Mouse (Mus musculus) thymus, postnatal 4 days (tissue): ENCODE measurements at regions not wholly inside any gene's neighbourhood (a gene's known extent, or its start where the extent isn't known, plus 50 kb on each side); places are given as distances from the start of the nearest gene placed in this dataset.

Experiments
- DNase-seq: peaks from one replicate; pipeline ENCODE4 v3.0.0; 2021

DNA sequence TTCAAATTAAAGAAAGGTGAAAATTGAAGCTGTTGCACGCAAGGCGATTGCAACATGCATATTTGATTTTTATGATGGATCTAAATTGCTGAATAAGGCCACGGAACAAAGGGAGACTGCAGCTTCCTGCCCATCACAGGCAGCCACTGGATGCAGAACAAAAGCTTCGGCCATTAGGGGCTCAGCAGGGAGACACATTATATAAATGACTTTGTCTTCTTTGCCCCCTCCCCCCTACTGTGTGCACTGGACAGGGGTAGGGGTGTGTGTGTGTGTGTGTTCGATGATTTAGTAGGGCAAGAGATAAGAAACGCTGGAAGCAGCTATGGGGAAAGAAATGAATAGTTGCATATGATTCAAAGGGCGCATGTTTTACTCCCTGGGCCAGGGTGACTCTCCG lies 481.2 kb upstream of the Pmfbp1 start:
- no peak for DNase-seq

DNA sequence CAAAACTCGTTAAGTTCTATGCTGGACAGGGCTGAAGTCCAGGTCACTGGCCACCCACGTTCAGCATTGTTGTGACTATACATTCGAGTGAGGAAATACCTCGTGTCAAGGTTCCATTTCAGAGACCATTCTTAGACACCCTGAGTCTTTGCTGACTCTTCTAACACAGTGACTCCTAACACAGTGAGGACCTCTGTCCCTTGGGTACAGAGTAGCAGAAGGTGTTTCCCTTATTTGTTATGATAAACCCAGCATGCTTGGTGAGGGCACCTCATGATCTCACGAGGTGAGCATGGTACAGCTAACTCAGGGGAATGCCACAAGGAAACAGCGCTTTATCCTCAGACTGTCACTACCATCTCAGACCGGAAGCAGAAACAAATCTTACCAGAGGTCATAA lies 480.2 kb upstream of the Pmfbp1 start:
- DNase-seq, result no peak

DNA sequence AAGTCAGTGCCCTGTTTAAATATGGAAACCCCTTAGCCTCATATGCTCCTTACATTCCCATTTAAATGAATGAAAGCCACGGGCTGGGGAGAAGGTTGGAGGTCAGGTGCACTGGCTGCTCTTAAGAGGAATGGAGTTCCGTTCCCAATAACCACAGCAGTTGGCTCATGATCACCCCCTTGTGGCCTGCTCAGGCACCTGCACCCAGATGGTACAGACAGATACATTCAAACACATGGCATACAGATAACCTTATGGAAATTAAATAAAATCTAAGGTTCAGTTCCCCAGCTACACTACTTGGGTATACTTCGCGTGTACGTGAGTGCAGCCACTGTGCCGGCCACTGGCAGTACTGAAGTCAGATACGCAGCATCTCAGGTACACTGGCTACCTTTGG lies 479.1 kb upstream of the Pmfbp1 start:
- peak; percentile 88 for DNase-seq

DNA sequence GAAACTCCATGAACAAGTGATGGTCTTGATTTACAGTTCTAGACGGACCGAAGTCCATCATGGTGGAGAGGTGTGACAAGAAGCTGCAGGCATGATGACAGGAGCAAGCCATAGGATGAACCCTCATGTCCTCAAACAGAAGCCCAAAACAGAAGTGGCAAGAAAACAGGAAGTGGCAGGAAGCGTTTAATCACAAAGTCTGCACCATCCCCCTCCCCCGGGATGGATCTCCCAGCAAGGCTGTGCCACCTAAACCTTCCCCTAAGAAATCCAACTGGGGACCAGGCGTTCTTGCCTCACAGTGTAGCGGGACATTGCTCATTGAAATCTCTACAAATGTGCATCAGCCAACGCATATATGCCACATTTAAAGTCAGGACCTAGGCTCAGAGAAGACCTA lies 474.3 kb upstream of the Pmfbp1 start:
- peak; percentile 32 for DNase-seq

DNA sequence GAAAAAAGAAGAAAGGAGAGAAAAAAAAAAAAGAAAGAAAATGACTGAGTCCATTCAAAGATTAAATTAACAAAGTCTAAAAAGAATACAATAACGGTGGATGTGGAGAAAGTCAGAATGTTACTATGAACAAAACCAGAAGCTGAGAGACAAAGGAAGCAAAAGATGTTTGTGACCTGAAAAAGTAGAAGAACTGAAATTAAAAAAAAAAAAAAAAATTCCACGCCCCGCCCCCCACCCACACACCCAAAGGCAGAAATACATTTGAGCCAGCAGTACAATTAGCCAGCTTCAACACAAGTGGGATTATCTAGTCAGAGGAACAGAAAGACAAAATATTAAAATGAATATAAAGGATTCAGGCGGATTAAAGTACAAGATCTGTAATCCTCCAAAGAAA lies 473.7 kb upstream of the Pmfbp1 start:
- no peak for DNase-seq

DNA sequence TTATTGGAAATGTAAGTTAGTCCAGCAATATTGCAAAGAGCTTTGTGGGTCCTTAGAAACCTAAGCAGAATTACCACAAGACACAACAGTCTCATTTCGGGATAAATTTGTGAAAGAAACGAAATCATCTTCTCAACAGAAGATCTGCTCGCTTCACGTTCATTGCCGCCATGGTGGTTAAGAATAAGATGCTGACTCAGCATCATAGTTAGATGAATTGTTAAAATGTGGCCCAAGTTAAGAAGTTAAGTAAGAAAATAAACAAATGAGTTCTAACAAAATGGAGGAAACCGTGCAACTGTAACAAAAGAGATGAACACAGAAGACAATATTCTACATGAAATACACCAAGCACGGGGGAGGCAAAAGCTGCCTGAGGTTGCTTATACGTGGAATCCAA lies 465.9 kb upstream of the Pmfbp1 start:
- DNase-seq, result no peak

DNA sequence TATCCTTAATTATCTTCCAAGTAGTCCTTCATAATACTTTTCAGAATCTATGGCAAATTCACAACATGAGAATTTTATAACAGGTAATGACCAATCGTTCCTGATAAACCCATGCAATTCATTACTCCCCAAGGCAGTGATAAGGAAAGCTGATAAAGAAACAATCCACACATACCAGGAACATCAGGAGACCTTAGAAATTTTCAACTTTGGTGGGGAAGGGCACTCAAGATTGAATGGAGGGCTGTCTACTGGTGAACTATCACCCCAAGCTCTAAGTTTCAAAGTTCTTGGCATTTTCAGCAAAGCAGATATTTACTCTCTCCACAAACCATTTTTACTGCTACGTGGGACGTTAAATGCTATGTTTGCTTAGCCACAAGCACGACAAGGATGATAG lies 440.2 kb upstream of the Pmfbp1 start:
- DNase-seq, result no peak

DNA sequence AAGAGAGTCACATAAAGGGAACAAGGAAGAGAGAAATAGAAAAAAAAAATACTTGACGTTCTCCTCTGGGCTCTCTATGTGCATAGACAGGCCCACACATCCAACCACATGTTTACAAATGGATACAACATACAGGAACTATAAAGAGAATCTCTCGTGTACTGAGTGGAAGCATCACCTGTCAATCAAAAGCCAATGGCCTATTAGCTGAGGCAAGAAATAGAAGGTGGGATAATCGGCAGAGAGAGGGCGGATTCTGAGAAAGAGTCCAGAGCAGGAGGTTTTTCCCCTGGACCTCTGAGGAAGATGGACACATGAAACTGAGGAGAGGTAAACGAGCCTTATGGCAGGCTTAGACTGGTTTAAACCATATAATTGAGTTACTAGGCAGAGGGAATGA lies 434.7 kb upstream of the Pmfbp1 start:
- DNase-seq, result no peak

DNA sequence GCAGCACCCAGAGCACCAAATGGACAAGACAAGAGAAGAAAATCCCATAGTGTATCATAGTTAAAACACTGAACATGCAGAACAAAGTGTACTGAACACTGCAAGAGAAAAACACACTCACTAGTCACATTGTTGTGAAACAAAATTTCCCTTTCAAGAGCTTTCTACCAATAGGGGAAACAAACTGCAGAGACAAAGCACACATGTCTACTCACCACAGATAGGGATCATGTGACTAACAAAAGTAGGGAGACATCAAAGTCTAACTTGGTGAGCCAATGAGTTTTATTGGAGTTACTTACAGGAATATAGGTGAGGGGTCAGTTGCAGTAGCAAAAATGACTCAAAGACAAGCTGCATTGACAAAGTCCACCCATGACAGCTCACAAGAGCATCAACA lies 431.5 kb upstream of the Pmfbp1 start:
- no peak for DNase-seq

DNA sequence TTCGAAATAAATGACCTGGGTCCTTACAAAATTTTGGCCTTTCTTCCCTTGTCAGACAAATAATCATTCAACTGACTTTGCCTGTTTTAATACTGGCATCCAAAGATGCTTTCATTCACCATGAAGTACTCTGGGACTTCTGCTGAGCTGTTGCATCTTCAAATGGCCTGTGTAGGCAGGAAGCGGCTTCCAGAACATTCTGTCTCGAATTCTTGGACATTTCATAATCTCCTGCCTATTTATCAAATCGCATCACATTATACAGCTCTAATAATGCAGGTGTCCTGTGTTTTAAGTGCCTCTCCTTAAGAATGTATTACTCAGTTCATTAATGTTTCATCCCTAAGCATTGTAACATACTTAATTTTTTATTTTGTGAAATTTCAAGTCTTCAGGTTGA lies 420.1 kb upstream of the Pmfbp1 start:
- DNase-seq, result no peak

DNA sequence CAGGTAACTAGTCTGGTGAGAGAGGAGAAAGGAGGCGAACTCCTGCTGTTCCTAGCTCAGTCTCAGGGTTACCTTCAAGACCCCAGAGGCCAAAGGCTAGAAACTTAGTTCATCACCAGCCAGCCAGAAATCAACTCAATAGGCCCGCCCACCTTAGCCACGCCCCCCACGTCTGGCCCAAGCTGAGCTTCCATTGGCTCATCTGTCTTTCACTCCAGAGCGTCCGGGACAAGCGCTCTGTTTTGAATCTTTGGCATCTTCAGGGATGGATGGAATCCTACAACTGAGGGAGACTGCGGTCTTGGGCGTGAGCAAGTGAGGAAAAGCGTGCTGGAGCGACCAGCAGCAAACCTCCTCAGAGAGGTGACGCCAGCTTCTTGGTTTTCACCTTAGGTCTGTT lies 418.8 kb upstream of the Pmfbp1 start:
- DNase-seq, result peak; percentile 28

DNA sequence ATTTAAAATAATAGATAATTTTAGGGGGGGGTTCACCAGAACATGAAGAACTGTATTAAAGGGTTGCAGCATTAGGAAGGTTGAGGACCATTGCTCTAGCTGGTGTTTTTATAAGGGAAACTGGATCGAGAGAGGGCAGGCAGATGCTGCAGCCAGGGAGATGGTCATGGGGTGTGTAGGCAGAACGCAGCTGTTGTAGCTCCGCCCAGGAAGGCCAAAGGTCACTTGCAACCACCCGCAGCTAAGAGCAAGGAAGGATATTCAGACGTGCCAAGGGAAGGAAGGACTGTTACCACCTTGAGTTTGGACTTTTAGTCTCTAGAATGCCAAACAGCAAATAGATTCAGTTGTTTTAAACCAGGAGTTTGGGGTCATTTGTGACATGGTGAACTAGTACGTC lies 414.6 kb upstream of the Pmfbp1 start:
- no peak for DNase-seq

DNA sequence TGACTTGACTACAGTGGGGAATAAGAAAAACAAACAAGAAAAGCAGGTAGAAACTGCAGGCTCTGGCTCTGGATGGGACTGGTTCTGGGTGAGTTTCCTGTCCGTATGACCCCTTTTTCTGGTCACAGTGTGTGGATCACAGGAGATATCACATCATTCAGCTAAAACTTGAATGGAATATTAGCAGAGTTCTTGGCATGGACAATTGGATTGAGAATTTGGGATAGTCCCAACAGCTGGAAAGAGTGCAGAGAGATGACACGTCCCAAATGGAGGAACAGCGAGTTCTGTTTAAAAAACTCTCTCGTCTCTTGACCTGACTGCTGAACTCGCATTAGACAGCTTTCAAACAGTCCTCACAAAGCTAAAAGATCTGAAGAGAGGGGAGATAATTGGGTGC lies 412.5 kb upstream of the Pmfbp1 start:
- no peak for DNase-seq

DNA sequence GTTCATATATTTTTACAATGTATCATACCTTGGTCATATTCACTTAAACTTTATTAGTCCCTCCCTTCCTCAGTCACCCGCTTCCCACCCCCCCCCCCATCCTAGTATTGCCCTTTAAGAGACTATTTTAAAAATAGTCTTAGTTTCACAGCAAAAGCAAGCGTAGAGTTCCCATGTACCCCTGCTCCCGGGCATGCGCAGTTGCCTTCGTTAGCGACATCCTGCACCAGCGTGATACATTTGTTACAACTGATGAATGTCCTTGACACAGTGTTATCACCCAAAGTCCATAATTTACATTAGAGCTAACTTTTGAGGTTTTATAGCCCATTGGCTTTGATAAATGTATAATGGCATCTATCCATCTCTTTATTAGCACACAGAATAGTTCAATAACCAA lies 408.7 kb upstream of the Pmfbp1 start:
- DNase-seq, result no peak

DNA sequence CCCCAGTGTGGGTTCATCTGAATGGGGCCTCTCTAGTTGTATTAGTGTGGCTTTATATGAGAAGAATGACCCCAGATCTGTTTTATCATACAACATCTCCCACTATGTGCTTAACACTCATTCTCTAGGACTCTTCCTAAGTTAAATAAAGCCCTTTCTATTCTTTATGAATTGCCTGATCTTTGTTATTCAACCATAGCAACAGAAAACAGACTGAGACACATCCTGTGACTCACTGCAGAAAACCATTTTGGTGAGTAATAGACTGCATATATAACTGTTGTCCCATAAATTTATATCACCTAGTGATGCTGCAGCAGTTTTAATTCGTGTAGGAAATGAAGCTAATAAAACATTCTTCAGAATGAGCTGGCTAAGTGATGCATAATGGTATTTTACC lies 406.0 kb upstream of the Pmfbp1 start:
- DNase-seq, result no peak

DNA sequence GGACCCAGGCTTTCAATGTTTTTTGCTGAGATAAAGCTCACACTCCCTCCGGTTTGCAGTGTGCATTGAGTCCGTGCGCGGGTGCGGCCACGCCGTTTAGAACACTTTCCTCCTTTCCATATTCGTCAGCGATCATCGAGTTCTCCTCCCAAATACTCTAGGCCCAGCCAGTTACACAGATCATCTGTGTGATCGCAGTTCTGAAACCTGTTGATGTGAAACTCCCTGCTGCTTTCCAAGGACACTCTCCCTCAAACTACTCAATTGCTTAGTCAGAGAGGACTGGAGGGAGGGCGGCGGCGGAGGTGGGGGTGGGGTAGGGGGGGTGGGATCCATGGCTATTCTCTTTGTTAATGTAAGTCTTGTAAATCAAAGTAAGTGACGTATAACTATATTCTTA lies 394.2 kb upstream of the Pmfbp1 start:
- no peak for DNase-seq

DNA sequence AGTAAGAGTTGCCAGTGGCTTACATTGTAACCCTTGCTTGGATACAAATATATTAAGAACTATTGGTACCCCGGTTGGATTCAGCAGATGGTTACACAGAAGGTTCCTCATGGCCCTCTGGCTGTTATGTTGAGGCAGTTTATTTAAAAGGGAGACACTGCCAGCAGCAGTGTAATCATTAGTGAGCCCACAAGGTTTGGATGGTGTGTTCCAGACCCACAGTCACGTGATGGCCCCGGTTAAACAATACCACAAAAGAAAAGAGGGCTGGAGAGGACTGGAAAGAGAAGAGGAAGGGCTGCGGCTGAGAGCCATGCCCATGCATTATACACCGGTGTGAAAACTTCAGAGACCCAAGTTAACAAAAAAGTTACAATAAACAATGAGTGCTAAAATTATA lies 392.4 kb upstream of the Pmfbp1 start:
- no peak for DNase-seq

DNA sequence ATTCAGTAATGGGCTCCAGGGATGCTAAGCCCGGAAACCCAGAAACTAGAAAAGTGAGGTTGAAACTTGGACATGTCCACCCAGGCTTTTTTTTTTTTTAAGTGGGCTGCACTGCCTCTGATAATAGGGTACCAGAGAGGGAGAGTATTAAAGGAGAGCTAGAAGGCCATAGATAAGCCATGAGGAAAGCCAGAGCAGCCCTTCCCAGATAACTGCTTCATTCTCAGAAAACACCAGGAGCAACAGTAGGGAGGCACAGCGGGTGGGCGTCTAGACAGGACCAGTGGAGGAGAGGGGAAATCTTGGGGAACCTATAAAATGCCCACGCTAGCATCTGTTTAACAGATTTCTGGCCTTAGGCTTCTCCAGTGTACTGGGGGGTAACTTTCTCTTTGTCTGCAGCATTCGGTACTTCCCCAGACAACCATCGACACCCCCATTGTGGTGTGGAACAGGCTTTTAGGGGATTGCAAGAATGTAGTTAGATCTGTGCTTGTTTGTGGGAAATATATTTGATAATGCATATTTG lies 389.0 kb upstream of the Pmfbp1 start:
- DNase-seq, result no peak

DNA sequence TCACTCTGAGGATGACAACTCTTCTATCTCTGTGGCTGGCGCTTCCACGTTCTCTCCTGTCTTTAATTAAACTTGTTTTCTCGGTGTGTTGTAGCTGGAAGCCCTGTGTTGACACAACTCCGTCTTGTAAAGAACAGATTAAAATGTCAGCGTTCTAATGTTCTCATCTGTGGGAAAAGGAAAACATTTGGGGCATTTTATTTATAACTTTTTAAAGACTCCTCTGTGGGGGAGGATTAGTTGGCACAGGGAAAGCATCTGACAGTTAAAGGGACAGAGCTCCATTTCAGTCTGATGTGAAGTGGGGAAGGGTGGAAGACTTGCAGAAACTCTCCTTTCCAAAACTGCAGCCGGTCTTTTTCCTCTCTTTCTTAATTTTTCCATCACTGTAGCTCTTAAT lies 388.1 kb upstream of the Pmfbp1 start:
- no peak for DNase-seq

DNA sequence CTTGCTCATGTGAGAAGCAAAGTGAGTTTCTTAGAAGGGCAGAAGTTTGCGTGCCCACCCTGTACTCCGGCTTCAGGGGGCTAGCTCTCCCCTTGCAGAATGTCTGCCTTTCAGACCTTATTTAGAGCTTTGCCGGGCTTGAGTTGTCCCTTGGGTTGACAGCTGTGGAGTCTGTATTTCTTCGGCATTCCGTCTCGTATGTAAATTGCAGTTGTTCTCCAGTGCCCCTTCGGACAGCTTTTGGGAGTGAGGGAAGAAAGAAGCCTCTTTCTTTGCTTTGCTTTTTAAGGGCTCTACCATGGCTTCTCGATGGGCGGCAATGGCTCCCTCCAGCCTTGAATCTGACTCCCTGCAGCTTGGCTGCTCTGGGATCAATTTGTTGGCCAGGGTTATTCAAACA lies 386.9 kb upstream of the Pmfbp1 start:
- DNase-seq, result no peak

DNA sequence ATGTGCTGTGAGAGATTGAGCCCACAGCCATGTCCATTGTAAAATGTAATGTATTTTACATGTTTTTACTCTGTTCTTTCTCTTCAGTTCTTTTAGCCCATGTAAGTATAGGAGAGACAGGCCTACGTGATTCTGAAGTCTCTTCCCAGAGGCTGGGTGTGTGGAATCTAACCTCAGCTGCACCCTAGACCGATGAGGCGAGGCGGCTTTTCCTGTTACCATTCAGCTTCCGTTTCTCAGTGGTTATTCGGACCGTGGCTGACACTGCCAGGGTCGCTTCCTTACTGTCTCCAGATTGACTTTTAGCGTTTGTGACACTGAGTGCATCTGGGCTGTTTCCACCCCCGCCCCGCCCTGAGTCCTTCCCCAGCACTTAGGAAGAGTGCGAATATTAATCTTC lies 386.1 kb upstream of the Pmfbp1 start:
- DNase-seq, result no peak

DNA sequence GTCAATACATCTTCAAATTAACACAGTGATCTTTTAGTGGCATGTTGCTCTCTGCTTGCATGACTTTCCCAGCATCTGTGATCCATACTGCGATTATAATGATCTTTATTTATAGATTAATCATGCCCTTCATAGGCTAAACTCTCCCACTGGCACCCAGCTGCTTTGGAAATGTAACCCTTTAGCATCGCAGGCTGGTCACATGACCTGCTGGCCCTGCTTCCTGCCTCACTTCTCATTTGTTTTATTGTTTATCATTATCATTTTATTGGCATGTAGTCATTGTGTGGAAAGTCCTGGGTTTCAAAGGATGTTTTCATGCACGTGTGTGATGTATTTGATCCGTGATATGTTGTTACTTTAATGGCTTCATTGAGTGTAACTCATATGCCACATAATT lies 384.4 kb upstream of the Pmfbp1 start:
- DNase-seq, result no peak

DNA sequence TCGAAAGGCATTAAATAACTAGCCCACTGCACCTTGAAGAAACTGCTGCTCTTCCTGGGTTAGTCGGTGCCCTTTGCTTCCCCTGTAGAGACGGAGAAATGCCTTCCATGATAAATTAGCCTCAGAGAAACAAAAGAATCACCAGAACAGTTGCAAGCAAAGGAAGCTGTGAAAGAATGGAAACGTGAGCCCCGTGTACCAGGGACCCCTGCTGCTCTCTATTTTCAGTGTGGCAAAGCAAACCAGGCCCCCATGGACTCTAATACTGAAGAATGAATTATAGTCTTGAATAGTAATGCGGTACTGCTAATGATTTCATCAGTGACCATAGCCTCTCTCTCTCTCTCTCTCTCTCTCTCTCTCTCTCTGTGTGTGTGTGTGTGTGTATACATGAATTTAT lies 372.1 kb upstream of the Pmfbp1 start:
- no peak for DNase-seq

DNA sequence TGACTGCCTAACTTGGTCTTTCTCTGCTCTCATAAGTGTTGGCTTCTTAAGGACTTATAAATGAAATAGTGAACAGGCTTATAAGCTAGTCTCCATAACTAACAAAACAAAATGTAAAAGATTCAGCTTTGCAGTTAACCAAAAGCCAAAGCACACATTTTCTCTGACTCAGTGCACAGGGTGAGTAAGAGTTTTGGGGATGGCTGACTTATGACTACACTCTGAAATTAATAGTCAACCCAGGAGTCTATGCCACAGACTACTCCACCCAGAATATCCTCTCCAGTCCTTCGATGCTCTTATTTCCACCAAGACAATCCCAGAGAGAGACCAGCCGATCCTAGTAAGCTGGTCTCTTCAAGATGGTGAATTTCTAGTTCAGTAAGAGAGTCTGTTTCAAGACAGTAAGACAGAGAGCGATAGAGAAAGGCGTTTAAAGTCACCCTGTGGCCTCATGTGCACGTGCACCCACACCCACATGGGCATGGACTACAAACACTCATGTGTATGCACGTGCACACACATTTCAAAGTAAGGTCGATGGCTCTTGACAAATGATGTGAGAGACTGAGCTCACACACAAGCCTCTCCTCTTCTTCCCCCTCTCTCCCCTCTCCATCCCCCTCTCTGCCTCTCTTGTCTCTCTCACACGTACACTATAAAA lies 351.2 kb upstream of the Pmfbp1 start:
- no peak for DNase-seq

DNA sequence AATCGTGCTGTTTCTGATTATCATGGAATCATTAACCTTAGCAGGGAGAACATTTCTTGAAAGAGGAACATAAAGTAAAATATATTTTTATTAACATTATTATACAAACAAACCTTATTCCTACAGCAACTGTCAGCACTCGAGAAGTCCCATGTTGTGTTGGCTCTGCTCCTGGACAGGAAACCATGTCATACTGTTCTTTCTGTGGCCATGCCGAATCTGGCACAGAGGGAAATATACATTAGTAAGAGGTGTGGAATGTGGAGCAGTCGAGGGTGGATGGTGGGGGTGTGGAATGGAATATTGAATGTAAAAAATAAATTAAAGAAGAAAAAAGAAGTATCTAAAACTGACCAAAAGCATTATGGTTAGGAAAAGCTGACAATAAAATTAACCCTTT lies 342.1 kb upstream of the Pmfbp1 start:
- DNase-seq, result no peak

DNA sequence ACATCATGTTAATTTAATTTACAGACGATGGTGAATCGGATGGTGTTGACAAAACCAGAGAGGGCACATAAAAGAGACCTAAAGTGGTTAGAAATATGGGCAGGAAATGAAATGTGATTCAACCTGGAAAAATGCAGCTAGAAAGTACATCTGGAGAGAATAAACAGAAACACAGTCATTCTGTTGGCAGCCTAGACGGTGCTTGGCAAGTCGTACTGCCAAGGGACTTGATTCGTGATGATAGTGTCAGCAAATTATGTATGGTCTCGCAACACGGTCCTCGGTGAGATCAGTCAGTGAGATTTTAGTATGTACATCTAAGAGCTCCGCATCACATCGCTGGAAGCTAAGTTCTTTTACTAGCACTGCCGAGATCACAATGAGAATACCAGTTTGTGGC lies 338.3 kb upstream of the Pmfbp1 start:
- DNase-seq, result no peak
